Mouse (Mus musculus) MEL (cell line): ENCODE results near the gene 2810459M11Rik.

ENCODE experiments used
- CTCF ChIP-seq, 3 experiments: IDR thresholded peaks in 2 of 3; conservative IDR thresholded peaks in 1 of 3; 2 replicates each; pipeline ENCODE4 v1.5.1; 2011 to 2012; ENCODE audit warnings: low read length in 3 of 3, low read depth in 2 of 3, mild to moderate bottlenecking in 2 of 3, improper control_type of control experiment in 1 of 3, inconsistent platforms in 1 of 3, mixed read lengths in 1 of 3, moderate library complexity in 1 of 3; ENCODE audit not compliant: control insufficient read depth in 1 of 3, insufficient read depth in 1 of 3, poor library complexity in 1 of 3, severe bottlenecking in 1 of 3
- GABPA ChIP-seq: IDR thresholded peaks from 2 replicates; pipeline ENCODE4 v1.6.1; 2012; ENCODE audit warnings: low read depth, mild to moderate bottlenecking, inconsistent platforms, low read length, improper control_type of control experiment, moderate library complexity
- MAZ ChIP-seq: IDR thresholded peaks from 2 replicates; pipeline ENCODE4 v1.6.1; 2012; ENCODE audit warnings: low read depth, mild to moderate bottlenecking, inconsistent platforms, low read length, improper control_type of control experiment
- POLR2A ChIP-seq, 2 experiments: IDR thresholded peaks; 2 replicates each; pipeline ENCODE4 v1.6.1; 2011 to 2012; ENCODE audit warnings: low read length in 2 of 2, mild to moderate bottlenecking in 2 of 2, control low read depth in 1 of 2, improper control_type of control experiment in 1 of 2, low read depth in 1 of 2, moderate library complexity in 1 of 2; ENCODE audit not compliant: control insufficient read depth in 1 of 2, insufficient read depth in 1 of 2, poor library complexity in 1 of 2

GRCm38 (mm10) chr1:86094413-86094812 lies 48.8 kb downstream of the 2810459M11Rik start:
- no peak for TF ChIP-seq CTCF (IDR thresholded peaks at IDR 0.05 in 2 of 3, conservative IDR thresholded peaks at IDR 0.05 in 1 of 3; ENCODE audit: control insufficient read depth in 1 of 3, insufficient read depth in 1 of 3, low read depth in 2 of 3, low read length in 3 of 3, poor library complexity in 1 of 3, severe bottlenecking in 1 of 3)
- no peak for TF ChIP-seq GABPA
- no peak for TF ChIP-seq MAZ
- TF ChIP-seq POLR2A (IDR thresholded peaks at IDR 0.05; ENCODE audit: control insufficient read depth in 1 of 2, insufficient read depth in 1 of 2, low read depth in 1 of 2, low read length in 2 of 2, poor library complexity in 1 of 2) = no peak
